Mouse (Mus musculus) C3H10T1/2 (cell line): ENCODE data around the gene Pgm3. TPM values are rescaled to one million over a fixed set of nuclear protein-coding genes. Genes with fewer than 3 reads are reported as not detected.

Experiments
- polyA plus RNA-seq, 2 experiments: library from polyadenylated mRNA; unstranded; fragments of >200 nt; fragmentation: generic; extraction: Trizol; gene quantifications; one replicate each; pipeline ENCODE4 v1.2.1; 2012; ENCODE audit warnings: missing spikeins in 2 of 2

Gene Pgm3
- polyA plus RNA-seq = 1 to 10 TPM; 1.9 to 7.8 TPM

DNA sequence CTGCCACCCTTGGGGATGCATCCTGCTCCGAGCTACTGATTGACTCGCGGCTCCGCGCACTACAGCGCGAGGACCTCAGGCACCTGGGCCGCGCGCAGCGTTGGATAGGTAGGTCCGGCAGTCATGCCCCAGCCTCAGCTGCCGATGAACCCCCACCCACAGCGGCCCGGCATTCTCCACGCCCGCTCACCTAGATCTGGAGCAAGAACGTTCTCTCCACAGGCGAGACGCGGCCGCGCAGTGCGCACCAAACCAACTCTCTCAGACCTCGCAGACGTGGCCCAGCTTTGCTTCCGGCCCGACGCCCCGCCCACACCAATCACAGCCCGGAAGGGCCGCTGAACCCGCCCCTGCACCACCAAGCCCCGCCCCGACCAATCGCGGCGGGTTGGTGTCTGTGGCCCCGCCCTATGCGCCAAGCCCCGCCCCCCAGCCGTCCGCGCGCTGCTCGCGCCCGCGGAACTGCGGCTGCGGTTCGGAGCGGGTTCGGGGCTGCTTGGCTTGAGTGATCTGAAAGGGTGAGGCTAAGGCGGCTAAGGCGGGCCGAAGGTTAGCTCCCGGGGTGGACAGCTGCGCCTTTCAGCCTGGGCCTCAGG is at the start of gene Pgm3, which contains the start of gene Rwdd2a:
Gene Pgm3, minus strand, starts transcription at position 303 of the 596 bp plus-strand sequence.
Gene Rwdd2a, plus strand, starts transcription at position 452 of the 596 bp plus-strand sequence.

Other genes with a start within 250 kb of the Pgm3 start
- 1 to 10 TPM; 1.4 to 3.2 TPM for gene Ube2cbp, start 106.9 kb downstream of the Pgm3 start, polyA plus RNA-seq
- gene Dop1a, start 104.7 kb downstream of the Pgm3 start, polyA plus RNA-seq = 1 to 10 TPM in 1 of 2 experiments, under 1 TPM in 1; 0.22 to 4.2 TPM
- 1 to 10 TPM in 1 of 2 experiments, under 1 TPM in 1; 0.09 to 1.5 TPM for gene Rwdd2a, start 149 bp upstream of the Pgm3 start, polyA plus RNA-seq
- 10 to 100 TPM in 1 of 2 experiments, 1 to 10 TPM in 1; 7.9 to 21.7 TPM for gene Me1, start 124.1 kb upstream of the Pgm3 start, polyA plus RNA-seq
- gene Prss35, start 171.8 kb upstream of the Pgm3 start, polyA plus RNA-seq = under 1 TPM in 1 of 2 experiments, not detected in 1; 0.11 TPM